Mouse (Mus musculus) splenic B cell, adult 2 months (primary cell): Measurements from ENCODE around the gene Helb.
"Not testable (repeated sequence)": the region's sequence is repeated elsewhere in the genome, so short reads cannot be mapped to it uniquely, and the experiment has no call there.

ENCODE experiments used
- DNase-seq: peaks from one replicate; pipeline ENCODE4 v3.0.0-alpha.2; 2011; ENCODE audit warnings: low read depth, low spot score
- H3K27me3 ChIP-seq: 2 replicates; pipeline ENCODE4 v1.6.1; 2012; ENCODE audit warnings: mild to moderate bottlenecking, low read length, moderate library complexity, mixed read lengths; ENCODE audit not compliant: control insufficient read depth, poor library complexity, insufficient read depth, severe bottlenecking
- H3K36me3 ChIP-seq: 2 replicates; pipeline ENCODE4 v1.6.1; 2012; ENCODE audit warnings: mild to moderate bottlenecking, low read length, moderate library complexity, mixed read lengths; ENCODE audit not compliant: control insufficient read depth, poor library complexity, insufficient read depth, severe bottlenecking

Gene Helb

DNA sequence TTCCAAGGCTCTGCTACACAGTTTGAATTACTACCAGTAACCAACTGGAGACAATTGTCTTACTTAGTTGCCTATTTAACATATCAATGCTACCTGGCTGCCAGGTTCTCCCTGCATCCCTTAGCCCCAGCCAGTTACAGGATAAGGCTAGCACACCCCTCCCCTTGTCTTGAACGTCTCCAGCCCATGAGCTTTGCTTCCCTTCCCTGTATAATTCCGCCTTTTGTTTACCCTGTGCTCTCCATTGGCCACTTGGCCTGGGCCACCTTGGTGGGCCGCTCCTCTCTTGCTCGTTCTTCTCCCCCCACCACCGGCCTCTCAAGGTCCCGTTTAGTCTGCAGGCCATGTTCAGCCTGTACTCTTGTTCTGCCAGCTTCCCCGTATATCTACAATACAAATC, 1.7 kb upstream of the Helb start:
- no peaks in the 10 kb centered on the region for H3K27me3 ChIP-seq
- DNase-seq, result no peak
- peaks cover 2% of the 10 kb centered on the region; the same call in 1 of the 2 replicates for H3K36me3 ChIP-seq

GRCm38 (mm10) chr10:120113980-120114379, 1.2 kb upstream of the Helb start:
- Histone ChIP-seq H3K36me3 (peaks cover 4% of the 10 kb centered on the region; the same call in 1 of the 2 replicates), H3K27me3 (no peaks in the 10 kb centered on the region)
- DNase-seq, result no peak

GRCm38 (mm10) chr10:120113482-120113881, 695 bp upstream of the Helb start:
- DNase-seq, result peak; percentile 34
- not testable (repeated sequence) for H3K36me3 ChIP-seq

DNA sequence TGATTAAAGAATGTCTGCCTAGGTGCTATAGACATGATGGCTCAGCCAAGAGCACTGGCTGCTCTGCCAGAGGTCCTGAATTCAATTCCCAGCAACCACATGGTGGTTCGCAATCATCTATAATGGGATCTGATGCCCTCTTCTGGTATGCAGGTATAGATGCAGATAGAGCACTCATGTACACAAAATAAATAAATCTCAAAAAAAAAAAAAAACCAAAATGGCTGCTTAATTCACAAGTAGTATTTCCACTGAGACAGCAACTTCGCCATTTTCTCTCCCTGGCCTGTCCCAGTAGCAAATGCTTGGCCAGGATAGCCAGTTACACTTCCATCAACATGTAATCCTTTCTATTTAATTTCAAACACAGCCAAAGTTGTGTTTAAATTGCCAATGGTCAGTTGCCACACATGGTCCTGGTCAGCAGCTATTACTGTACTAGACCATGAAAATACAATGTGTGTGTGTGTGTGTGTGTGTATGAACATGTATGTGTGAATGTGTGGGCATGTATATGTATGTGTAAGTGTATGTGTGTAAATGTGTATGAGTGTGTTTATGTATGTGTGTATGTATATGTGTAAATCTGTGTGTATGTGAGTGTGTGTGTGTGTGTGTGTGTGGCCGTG, 982 bp downstream of the Helb start:
- H3K27me3 ChIP-seq, result no peaks in the 10 kb centered on the region

More at GRCm38 (mm10) chr10:120113482-120113881, 695 bp upstream of the Helb start:
- not testable (repeated sequence) for H3K27me3 ChIP-seq

GRCm38 (mm10) chr10:120100806-120101205, 12.0 kb downstream of the Helb start:
- no peaks in the 10 kb centered on the region for H3K27me3 ChIP-seq
- no peak for DNase-seq
- peaks cover 4% of the 10 kb centered on the region for H3K36me3 ChIP-seq

More for the DNA sequence above, 982 bp downstream of the Helb start:
- H3K36me3 ChIP-seq, result peaks cover 4% of the 10 kb centered on the region; the same call in 1 of the 2 replicates
- DNase-seq, result peak; percentile 6

DNA sequence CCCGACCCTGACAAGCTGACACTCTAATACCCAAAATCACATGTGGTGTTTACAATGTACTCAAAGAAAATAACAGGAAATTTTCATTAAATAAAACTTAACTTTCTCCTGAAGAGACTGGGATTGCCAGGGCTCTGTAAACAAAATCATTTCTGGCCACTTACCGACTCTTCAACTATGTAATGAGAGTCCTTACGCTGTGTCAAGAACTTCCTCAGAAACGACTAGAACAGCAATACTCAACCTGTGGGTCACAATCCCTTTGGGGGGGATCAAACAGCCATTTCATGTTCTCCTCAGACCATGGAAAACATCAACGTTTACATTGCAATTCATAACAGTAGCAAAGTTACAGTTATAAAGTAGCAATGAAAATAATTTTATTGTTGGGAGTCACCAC, 15.2 kb downstream of the Helb start:
- H3K27me3 ChIP-seq, result no peaks in the 10 kb centered on the region
- peaks cover 8% of the 10 kb centered on the region for H3K36me3 ChIP-seq
- DNase-seq, result no peak

- H3K36me3 ChIP-seq, result peaks cover 13% of the 10 kb centered on the region
- no peaks in the 10 kb centered on the region for H3K27me3 ChIP-seq
- DNase-seq, result no peak
Measured at GRCm38 (mm10) chr10:120095716-120096115, 17.1 kb downstream of the Helb start.

GRCm38 (mm10) chr10:120095136-120095535, 17.7 kb downstream of the Helb start:
- peaks cover 13% of the 10 kb centered on the region for H3K36me3 ChIP-seq

DNA sequence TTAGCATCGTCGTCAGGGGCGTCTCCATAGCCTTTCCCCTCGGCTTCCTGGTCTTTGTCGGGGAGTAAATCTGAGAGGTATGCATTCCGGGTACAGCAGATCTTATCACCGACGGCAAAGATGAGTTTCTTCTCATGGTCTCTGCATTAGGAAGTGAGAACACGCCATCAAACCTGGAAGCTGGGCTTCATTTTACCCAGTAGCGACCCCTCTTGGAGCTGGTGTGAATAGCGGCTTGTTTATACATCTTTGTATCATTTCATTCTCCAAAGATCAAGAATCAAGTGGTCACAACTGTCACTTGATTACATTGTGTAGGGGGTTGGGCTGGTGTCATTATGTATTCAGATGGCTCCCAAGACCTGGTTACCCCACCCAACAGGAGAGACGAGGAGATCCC, 20.2 kb downstream of the Helb start:
- DNase-seq, result no peak
- no peaks in the 10 kb centered on the region for H3K27me3 ChIP-seq
- peaks cover 9% of the 10 kb centered on the region for H3K36me3 ChIP-seq

More at GRCm38 (mm10) chr10:120095136-120095535, 17.7 kb downstream of the Helb start:
- no peak for DNase-seq
- no peaks in the 10 kb centered on the region for H3K27me3 ChIP-seq

GRCm38 (mm10) chr10:120077850-120078249, 34.9 kb downstream of the Helb start:
- H3K36me3 ChIP-seq, result 0 out of 2 replicates have a peak, but pooled peaks cover 2% of the 10 kb centered on the region
- no peak for DNase-seq
- no peaks in the 10 kb centered on the region for H3K27me3 ChIP-seq

GRCm38 (mm10) chr10:120066319-120066718, 46.5 kb downstream of the Helb start:
- no peak for DNase-seq
- Histone ChIP-seq H3K36me3 (no peaks in the 10 kb centered on the region), H3K27me3 (no peaks in the 10 kb centered on the region)

DNA sequence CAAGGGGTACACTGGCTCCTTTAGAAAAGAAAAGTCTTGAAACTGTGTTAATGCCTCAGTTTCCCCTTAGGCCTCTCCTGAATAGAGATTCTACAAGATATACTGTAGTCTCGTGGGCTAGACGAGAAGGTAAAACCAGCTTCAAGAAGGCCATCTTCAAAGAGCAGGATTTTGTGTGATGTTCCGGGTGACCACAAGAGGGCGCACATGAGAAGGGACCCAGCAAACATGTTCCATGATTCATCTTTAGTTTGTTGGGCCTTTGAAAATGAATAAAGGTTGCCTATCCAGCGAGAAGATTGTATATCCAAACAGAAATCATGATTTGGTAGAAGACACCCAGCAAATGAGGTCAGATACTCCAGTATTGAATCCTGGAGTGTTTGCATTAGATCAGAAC, 48.4 kb downstream of the Helb start:
- peak; percentile 73 for DNase-seq
- Histone ChIP-seq H3K36me3 (no peaks in the 10 kb centered on the region), H3K27me3 (no peaks in the 10 kb centered on the region)

DNA sequence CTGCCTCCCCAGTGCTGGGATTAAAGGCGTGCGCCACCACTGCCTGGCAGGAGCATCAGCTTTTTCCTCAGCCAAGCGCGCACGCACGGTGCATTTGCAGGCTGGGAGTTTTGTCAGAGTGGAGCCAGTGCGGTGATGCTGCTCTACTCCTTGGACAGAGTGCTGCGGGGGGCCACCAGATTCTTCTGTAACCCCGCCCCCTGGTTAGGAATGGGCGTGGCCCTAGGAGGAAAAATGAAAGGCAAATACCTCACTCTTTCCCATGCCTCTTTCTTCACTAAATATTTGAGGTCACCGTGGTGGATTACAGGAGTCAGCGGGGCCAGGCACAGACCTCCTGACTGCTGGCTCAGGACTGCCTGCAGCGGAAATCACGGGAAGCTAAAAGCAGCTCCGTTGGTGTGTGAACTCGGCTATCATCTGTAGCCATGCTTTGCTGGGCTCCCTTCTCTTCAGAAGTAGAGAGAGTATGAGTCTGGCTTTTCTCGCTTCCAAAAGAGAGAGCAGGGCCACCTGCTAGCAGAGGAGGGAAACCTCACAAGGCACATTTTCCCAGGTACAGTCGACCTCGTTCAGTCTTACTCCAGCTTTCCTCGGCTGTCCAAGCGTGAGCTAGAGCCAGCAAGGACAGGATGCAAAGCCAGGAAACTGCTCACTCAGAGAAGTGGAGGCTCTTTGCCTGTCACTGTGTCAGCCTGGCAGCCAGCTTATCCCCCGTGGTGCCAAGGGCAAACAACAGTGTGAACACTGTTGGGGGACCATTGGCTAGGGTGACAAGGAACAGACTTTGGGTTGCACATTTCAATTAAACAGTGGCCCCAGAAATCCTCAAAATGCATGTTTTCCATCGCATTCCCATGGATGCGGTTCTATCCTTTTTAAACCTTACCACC, 51.3 kb downstream of the Helb start:
- DNase-seq, result no peak
- H3K27me3 ChIP-seq, result no peaks in the 10 kb centered on the region
- H3K36me3 ChIP-seq, result no peaks in the 10 kb centered on the region

GRCm38 (mm10) chr10:120060579-120061237, 52.1 kb downstream of the Helb start:
- DNase-seq, result no peak
- no peaks in the 10 kb centered on the region for H3K27me3 ChIP-seq

More at GRCm38 (mm10) chr10:120060579-120061237, 52.1 kb downstream of the Helb start:
- H3K36me3 ChIP-seq, result no peaks in the 10 kb centered on the region
